Mouse (Mus musculus) central nervous system, embryonic 11.5 days (tissue): Measurements from ENCODE around the gene Otulin. TPM values are rescaled to one million over a fixed set of nuclear protein-coding genes. Genes with fewer than 3 reads are reported as not detected.

Source experiments
- polyA plus RNA-seq: library from polyadenylated mRNA; depleted of rRNA; stranded (reverse); fragments of >200 nt; gene quantifications from 2 replicates; pipeline ENCODE4 v1.2.3, GENCODE M21; 2012; rRNA removed

The Otulin gene
- polyA plus RNA-seq: 25.7 and 45.7 TPM in 2 replicates

GRCm38 (mm10) chr15:27630601-27631383, at the start of gene Otulin:
Otulin (minus strand) TSS chr15:27630693.

Other genes with a start within 250 kb of the Otulin start
- gene Ank, start 164.0 kb downstream of the Otulin start, polyA plus RNA-seq: 11.1 and 15.9 TPM in 2 replicates
- gene Otulinl, start 50.9 kb upstream of the Otulin start, polyA plus RNA-seq: 4.1 and 5.4 TPM in 2 replicates